Mouse (Mus musculus): Measurements from ENCODE around the gene Dysf.

DNA sequence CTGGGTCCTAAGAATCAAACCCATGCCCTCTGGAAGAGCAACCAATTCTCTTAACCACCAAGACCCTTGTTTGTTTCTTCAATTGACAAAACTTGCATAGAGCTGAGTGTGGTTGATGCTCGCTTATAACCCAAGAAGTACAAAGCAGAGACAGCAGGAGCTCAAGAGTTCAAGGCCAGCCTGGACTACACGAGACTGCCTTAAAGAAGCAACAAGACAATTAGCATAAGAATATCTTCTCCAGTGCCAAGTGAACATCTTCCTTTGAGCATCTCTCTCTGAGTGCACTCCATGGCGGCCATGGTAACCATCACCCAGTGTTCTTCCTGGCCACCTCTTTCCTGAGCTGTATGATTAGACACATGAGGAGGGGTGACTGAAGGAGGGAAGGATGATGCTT, 17.2 kb downstream of the Dysf start:
- no peak for TF ChIP-seq CTCF (IDR thresholded peaks at IDR 0.05; ENCODE audit: borderline replicate concordance, insufficient read depth, low read depth, low read length)
- no peak for TF ChIP-seq POLR2A (IDR thresholded peaks at IDR 0.05; ENCODE audit: borderline replicate concordance, insufficient read depth, low read length)
